Mouse (Mus musculus) embryonic facial prominence, embryonic 11.5 days (tissue): Measurements from ENCODE around the gene Trp53inp2. TPM values are rescaled to one million over a fixed set of nuclear protein-coding genes. Genes with fewer than 3 reads are reported as not detected.

Source experiments
- ATAC-seq: fragments of 200-750 bp; cut with Nextera tagmentation; replicated peaks from 2 replicates; pipeline ENCODE4 v1.8.0; 2017; ENCODE audit warnings: low read depth; ENCODE audit not compliant: insufficient number of reproducible peaks, low FRiP score, low TSS enrichment
- DNase-seq: peaks from one replicate; pipeline ENCODE4 v3.0.0-alpha.2; 2015; ENCODE audit warnings: low spot score
- H3K27ac ChIP-seq: fragments of 300-500 bp; sonication (generic); replicated peaks from 2 replicates; pipeline ENCODE4 v1.5.1; 2014; ENCODE audit warnings: mild to moderate bottlenecking, low read depth, low read length, control low read depth
- H3K27me3 ChIP-seq: fragments of 300-500 bp; sonication (generic); 2 replicates; pipeline ENCODE4 v1.6.1; 2014; ENCODE audit warnings: mild to moderate bottlenecking, low read length, moderate library complexity, mixed read lengths; ENCODE audit not compliant: control insufficient read depth, insufficient read depth
- H3K36me3 ChIP-seq: fragments of 300-500 bp; sonication (generic); replicated peaks from 2 replicates; pipeline ENCODE4 v1.6.1; 2014; ENCODE audit warnings: low read depth, mild to moderate bottlenecking, low read length, moderate library complexity, mixed read lengths; ENCODE audit not compliant: control insufficient read depth, insufficient read depth
- H3K4me1 ChIP-seq: fragments of 300-500 bp; sonication (generic); 2 replicates; pipeline ENCODE4 v1.6.1; 2014; ENCODE audit warnings: low read length, mixed read lengths; ENCODE audit not compliant: control insufficient read depth, insufficient read depth
- H3K4me2 ChIP-seq: fragments of 300-500 bp; sonication (generic); 2 replicates; pipeline ENCODE4 v1.6.1; 2014; ENCODE audit warnings: low read depth, mild to moderate bottlenecking, control low read depth, low read length, moderate library complexity
- H3K4me3 ChIP-seq: fragments of 300-500 bp; sonication (generic); 2 replicates; pipeline ENCODE4 v1.5.1; 2014; ENCODE audit warnings: low read depth, low read length, control low read depth
- H3K9ac ChIP-seq: fragments of 300-500 bp; sonication (generic); replicated peaks from 2 replicates; pipeline ENCODE4 v1.6.1; 2014; ENCODE audit warnings: mild to moderate bottlenecking, control low read depth, low read length
- H3K9me3 ChIP-seq: fragments of 300-500 bp; sonication (generic); replicated peaks from 2 replicates; pipeline ENCODE4 v1.6.1; 2016; ENCODE audit warnings: mild to moderate bottlenecking, low read length, inconsistent platforms, mixed read lengths; ENCODE audit not compliant: control insufficient read depth
- WGBS: fragments of 180-500 bp; shearing (Covaris S2); extraction: QIAGEN DNeasy Blood & Tissue Kit; methylation state at CpG from one replicate; pipeline ENCODE4 v1.1.7; 2014; 5-methylcytosine and 5-hydroxymethylcytosine counted together
- polyA plus RNA-seq: library from polyadenylated mRNA; unstranded; fragments of >200 nt; fragmentation: Nextera tagmentation; extraction: Ambion mirVana; gene quantifications from 2 replicates; pipeline ENCODE4 v1.2.1, GENCODE M21; 2014

The Trp53inp2 gene
- polyA plus RNA-seq, 1 experiment from 2014 or later, result 28.8 TPM

DNA sequence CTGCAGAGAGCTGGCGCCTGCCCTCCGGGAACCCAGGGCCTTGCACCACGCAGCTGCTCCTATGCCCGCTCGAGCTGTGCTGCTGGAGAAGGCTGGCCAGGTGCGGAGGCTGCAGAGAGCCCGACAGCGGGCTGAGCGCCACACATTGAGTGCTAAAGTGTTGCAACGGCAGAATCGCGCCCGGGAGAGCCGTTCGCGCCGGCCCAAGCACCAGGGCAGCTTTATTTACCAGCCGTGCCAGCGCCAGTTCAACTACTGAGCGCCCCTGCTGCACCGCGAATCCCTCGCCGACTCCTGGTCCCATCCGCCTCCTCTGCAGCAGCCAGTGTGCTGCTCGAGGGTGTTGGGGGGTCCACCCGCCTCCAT is 5.7 kb downstream of the Trp53inp2 start:
- no peak overlapping the region for H3K4me2 ChIP-seq

DNA sequence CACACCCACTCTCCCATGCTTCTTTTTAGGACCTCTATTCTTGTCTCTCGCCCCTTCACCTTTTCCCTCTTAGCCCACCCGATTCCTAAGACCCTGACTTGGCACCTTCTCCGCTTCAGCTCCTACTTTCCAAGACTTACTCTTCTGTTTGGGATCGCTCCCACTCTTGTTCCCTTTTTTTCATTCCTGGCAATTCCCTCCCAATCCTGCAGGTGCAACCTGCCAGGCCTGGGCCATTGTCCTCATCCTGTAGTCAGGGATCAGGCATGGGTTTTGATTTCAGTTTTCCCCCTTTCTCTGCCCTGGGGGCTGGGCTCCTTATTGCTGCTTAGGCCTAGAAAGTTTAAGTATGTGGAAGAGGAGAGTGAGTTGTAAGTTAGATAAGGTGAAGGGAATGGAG is 6.2 kb downstream of the Trp53inp2 start:
- 46% methylated on average over 4 of the region's 4 CpGs for WGBS
- H3K9ac ChIP-seq, result no peak overlapping the region

More for the DNA sequence above, 5.7 kb downstream of the Trp53inp2 start:
- WGBS, result 14% methylated on average over 27 of the region's 27 CpGs
- peaks cover 5% of the 10 kb centered on the region; the same call in 1 of the 2 replicates for H3K36me3 ChIP-seq
- ATAC-seq (no peak), DNase-seq (no peak)
- H3K4me3 ChIP-seq, result no peak overlapping the region
- H3K27me3 ChIP-seq, result no peaks in the 10 kb centered on the region
- H3K27ac ChIP-seq, result no peak overlapping the region
- no peak overlapping the region for H3K9ac ChIP-seq
- no peaks in the 10 kb centered on the region for H3K9me3 ChIP-seq
- H3K4me1 ChIP-seq, result no peaks in the 10 kb centered on the region

DNA sequence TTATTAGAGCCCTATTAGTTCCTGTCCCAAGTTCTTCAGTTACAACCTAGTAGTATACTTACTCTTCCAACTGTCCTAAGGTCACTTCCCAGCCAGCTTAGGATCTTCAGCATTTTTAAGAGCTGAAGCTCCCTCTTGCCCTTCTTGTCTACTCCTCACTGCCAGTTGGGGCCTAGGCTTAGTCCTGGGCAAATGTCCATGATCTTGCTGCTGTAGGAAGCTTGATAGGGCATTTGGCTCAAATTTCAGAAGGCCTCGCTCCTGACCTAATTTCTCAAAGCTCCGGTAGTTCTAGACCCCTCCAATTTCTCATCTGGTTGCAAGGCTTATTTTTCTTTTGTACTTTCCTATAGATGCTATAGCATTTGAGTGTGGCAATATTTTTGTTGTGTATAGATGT is 7.7 kb downstream of the Trp53inp2 start:
- H3K27me3 ChIP-seq, result no peaks in the 10 kb centered on the region
- H3K4me3 ChIP-seq, result no peak overlapping the region
- no peaks in the 10 kb centered on the region for H3K4me1 ChIP-seq
- ATAC-seq (no peak), DNase-seq (no peak)
- no peak overlapping the region for H3K27ac ChIP-seq
- H3K36me3 ChIP-seq, result peaks cover 5% of the 10 kb centered on the region; the same call in 1 of the 2 replicates
- H3K4me2 ChIP-seq, result no peak overlapping the region
- H3K9me3 ChIP-seq, result no peaks in the 10 kb centered on the region
- WGBS, result 81% methylated on average over 2 of the region's 2 CpGs
- no peak overlapping the region for H3K9ac ChIP-seq

More for the DNA sequence above, 6.2 kb downstream of the Trp53inp2 start:
- Histone ChIP-seq H3K27me3 (no peaks in the 10 kb centered on the region), H3K4me2 (no peak overlapping the region), H3K27ac (no peak overlapping the region), H3K4me1 (no peaks in the 10 kb centered on the region), H3K4me3 (no peak overlapping the region), H3K9me3 (no peaks in the 10 kb centered on the region), H3K36me3 (peaks cover 5% of the 10 kb centered on the region; the same call in 1 of the 2 replicates)
- no peak for DNase-seq
- no peak for ATAC-seq

DNA sequence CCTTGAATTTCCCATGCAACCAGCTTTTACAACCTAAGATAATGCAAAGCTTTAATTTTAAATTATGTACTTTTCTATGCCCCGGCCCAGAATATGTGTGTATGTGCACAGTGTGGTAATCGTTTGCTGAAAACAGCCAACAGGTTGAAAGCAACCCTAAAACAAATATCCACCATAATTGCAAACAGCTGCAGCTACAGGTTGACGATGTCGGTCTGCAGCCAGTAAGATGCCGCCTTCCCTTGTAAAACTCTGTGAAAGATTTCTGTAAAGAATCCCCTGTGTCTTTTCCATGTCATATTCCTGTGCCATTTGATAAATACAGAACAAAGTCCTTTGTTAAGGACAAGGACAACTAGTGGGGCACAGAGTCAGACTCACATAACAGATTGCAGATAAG is 13.7 kb downstream of the Trp53inp2 start:
- Histone ChIP-seq H3K9ac (no peak overlapping the region), H3K4me2 (no peak overlapping the region), H3K9me3 (no peaks in the 10 kb centered on the region), H3K27ac (no peak overlapping the region), H3K36me3 (peaks cover 5% of the 10 kb centered on the region; the same call in 1 of the 2 replicates), H3K4me3 (no peak overlapping the region), H3K27me3 (no peaks in the 10 kb centered on the region), H3K4me1 (no peaks in the 10 kb centered on the region)
- peak; percentile 68 for DNase-seq
- WGBS, result 36% methylated on average over 5 of the region's 5 CpGs
- no peak for ATAC-seq

DNA sequence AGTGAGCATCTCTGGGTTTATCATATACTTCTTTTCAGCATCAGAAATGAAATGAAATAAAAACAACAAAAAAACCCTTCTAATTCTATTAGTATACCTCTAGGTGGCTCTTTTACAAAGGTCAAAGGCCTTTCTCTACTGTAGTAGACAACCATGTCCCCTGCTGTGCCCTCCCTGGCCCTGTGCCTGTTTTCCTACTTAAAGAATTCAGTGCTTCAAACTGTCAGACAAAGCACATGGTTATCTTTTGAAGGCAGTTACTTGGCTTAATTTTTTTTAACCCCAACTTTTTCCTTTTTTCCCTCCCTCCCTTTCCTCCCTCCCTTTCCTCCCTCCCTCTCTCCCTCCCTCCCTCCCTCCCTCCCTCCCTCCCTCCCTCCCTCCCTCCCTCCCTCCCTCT is 19.4 kb downstream of the Trp53inp2 start:
- Histone ChIP-seq H3K27ac (no peak overlapping the region), H3K9ac (no peak overlapping the region), H3K4me1 (no peaks in the 10 kb centered on the region), H3K27me3 (no peaks in the 10 kb centered on the region), H3K36me3 (peaks cover 4% of the 10 kb centered on the region; the same call in 1 of the 2 replicates), H3K4me3 (no peak overlapping the region), H3K4me2 (no peak overlapping the region), H3K9me3 (no peaks in the 10 kb centered on the region)
- ATAC-seq (no peak), DNase-seq (no peak)

DNA sequence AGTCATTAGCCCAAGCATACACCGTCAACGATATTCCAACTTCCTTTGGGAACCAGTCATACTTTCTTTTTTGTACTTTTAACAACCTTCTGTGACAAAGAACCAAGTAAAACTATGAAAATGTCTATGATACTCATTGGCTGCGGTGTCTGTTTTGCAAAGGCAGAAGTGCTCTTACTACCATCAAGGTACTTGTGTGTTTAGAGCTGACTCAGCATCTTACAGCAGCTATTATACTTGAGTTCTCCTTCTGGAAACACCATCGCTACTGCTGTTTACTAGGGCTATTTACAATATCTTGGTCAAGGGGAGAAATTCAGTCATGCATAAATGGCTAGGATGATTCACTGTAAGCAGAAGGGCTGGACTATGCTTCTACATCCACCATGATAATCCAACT is 21.1 kb downstream of the Trp53inp2 start:
- no peaks in the 10 kb centered on the region for H3K9me3 ChIP-seq
- WGBS, result 97% methylated on average over 4 of the region's 4 CpGs
- H3K4me1 ChIP-seq, result no peaks in the 10 kb centered on the region
- no peak overlapping the region for H3K4me3 ChIP-seq
- no peak for ATAC-seq
- H3K27me3 ChIP-seq, result no peaks in the 10 kb centered on the region
- H3K4me2 ChIP-seq, result no peak overlapping the region
- peaks cover 3% of the 10 kb centered on the region for H3K36me3 ChIP-seq
- H3K9ac ChIP-seq, result no peak overlapping the region
- DNase-seq, result no peak
- H3K27ac ChIP-seq, result no peak overlapping the region

DNA sequence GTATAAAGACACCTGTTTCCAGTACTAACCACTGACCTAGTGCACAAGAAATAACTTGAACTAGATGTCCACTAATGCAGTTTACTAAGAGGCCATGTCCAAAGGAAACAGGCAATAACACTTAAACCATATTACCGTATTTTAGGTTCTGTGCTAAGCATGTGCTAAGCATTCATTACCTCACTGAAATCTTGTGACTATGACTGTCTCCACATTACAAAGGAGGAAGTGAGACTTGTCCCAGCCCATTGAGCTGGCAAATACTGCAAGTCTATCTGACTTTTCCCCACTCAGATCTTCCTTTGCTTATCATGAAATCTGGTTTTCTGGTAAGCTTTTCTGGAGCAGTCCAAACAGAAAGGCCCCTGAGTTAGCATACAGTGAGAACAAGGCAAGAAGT is 23.8 kb downstream of the Trp53inp2 start:
- 92% methylated on average over 1 of the region's 1 CpGs for WGBS
- H3K36me3 ChIP-seq, result peaks cover 3% of the 10 kb centered on the region

DNA sequence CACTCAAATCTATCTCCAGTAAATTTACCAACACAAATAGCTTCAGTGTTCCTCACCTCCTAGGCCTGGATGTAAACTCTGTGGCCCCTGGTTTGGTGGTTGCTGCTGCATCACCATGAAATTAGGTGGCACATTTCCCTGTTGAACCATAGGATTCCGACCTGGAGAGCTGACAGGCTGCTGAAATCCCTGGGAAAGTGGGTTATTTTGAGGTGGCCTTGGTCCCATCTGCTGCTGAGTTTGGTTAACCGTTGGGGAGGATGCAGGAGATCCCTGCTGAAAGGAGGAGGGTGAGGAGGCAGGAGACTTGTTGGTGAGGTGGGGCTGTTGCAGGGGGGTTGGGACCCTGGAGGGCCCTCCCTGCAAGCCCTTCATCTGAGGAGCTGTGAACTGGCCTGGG is 40.1 kb downstream of the Trp53inp2 start:
- ATAC-seq, result no peak
- Histone ChIP-seq H3K9ac (no peak overlapping the region), H3K4me2 (no peak overlapping the region), H3K4me1 (no peaks in the 10 kb centered on the region), H3K27ac (no peak overlapping the region), H3K4me3 (no peak overlapping the region), H3K9me3 (no peaks in the 10 kb centered on the region), H3K36me3 (peaks cover 8% of the 10 kb centered on the region), H3K27me3 (no peaks in the 10 kb centered on the region)
- WGBS, result 89% methylated on average over 2 of the region's 2 CpGs
- no peak for DNase-seq

More for the DNA sequence above, 23.8 kb downstream of the Trp53inp2 start:
- H3K4me3 ChIP-seq, result no peak overlapping the region
- H3K27me3 ChIP-seq, result no peaks in the 10 kb centered on the region
- H3K4me1 ChIP-seq, result no peaks in the 10 kb centered on the region
- ATAC-seq, result no peak
- no peak overlapping the region for H3K9ac ChIP-seq
- H3K27ac ChIP-seq, result no peak overlapping the region
- no peaks in the 10 kb centered on the region for H3K9me3 ChIP-seq
- no peak overlapping the region for H3K4me2 ChIP-seq
- no peak for DNase-seq
